18 mouse cellular contexts compared by ENCODE assay signal in genomic region chr5:46960749-46961148, GRCm38 (mm10).
DNase-seq lines count a peak whose midpoint lies in the region; ATAC-seq and TF ChIP-seq lines count a peak whose summit lies in the region.
"Had no signal": no experiment of that assay in that cellular context is flagged by ENCODE, and none has a peak within 500 bp of the region (broad histone marks: within the 10 kb centered on the region; RNA-seq: fewer than 3 reads in every experiment).

No protein-coding gene starts in this region.

- no peaks in the 10 kb centered on the region for H3K4me1 ChIP-seq in embryonic facial prominence, embryonic 14.5 days (ENCODE audit: control insufficient read depth, insufficient read depth, low read length)
- no peaks in the 10 kb centered on the region for H3K4me1 ChIP-seq in embryonic facial prominence, embryonic 10.5 days
- H3K4me1 ChIP-seq in midbrain, embryonic 11.5 days (ENCODE audit: control insufficient read depth, insufficient read depth, low read length) = no peaks in the 10 kb centered on the region
- H3K4me1 ChIP-seq in midbrain, embryonic 13.5 days (replicated peaks) = no peaks in the 10 kb centered on the region
- H3K4me1 ChIP-seq in thymus, adult 2 months (replicated peaks; ENCODE audit: control insufficient read depth, insufficient read depth, low read length) = no peaks in the 10 kb centered on the region
- H3K4me1 ChIP-seq: embryonic facial prominence, embryonic 12.5 days; hindbrain, embryonic 10.5 days; limb, embryonic 15.5 days; neural tube, embryonic 12.5 days had no signal

- no peak overlapping the region for H3K27ac ChIP-seq in embryonic facial prominence, embryonic 14.5 days (replicated peaks; ENCODE audit: low read depth, low read length)
- H3K27ac ChIP-seq in embryonic facial prominence, embryonic 10.5 days (replicated peaks) = no peak overlapping the region
- no peak overlapping the region for H3K27ac ChIP-seq in midbrain, embryonic 11.5 days (ENCODE audit: low read depth, low read length)
- no peak overlapping the region for H3K27ac ChIP-seq in midbrain, embryonic 13.5 days
- no peak overlapping the region for H3K27ac ChIP-seq in thymus, adult 2 months (ENCODE audit: control insufficient read depth, insufficient read depth, low read length)
- H3K27ac ChIP-seq: embryonic facial prominence, embryonic 12.5 days; heart, embryonic 15.5 days; hindbrain, embryonic 10.5 days; limb, embryonic 15.5 days; macrophage; neural tube, embryonic 12.5 days had no signal

- 66% methylated on average over 2 of the region's 2 CpGs for WGBS in embryonic facial prominence, embryonic 14.5 days
- 83% methylated on average over 2 of the region's 2 CpGs for WGBS in embryonic facial prominence, embryonic 10.5 days
- WGBS in midbrain, embryonic 11.5 days = 60% methylated on average over 2 of the region's 2 CpGs
- WGBS in midbrain, embryonic 13.5 days = 60% methylated on average over 2 of the region's 2 CpGs
- 91% methylated on average over 2 of the region's 2 CpGs for WGBS in thymus, adult 2 months

- H3K9me3 ChIP-seq in embryonic facial prominence, embryonic 14.5 days (ENCODE audit: control insufficient read depth, low read length) = no peaks in the 10 kb centered on the region
- H3K9me3 ChIP-seq in embryonic facial prominence, embryonic 10.5 days = no peaks in the 10 kb centered on the region
- H3K9me3 ChIP-seq in midbrain, embryonic 11.5 days (ENCODE audit: control insufficient read depth, low read length) = no peaks in the 10 kb centered on the region; the same call in 1 of the 2 replicates
- H3K9me3 ChIP-seq in midbrain, embryonic 13.5 days = no peaks in the 10 kb centered on the region
- H3K9me3 ChIP-seq: embryonic facial prominence, embryonic 12.5 days; heart, embryonic 15.5 days; hindbrain, embryonic 10.5 days; limb, embryonic 15.5 days; neural tube, embryonic 12.5 days had no signal

- no peak for TF ChIP-seq CTCF in thymus, adult 2 months (IDR thresholded peaks at IDR 0.05; ENCODE audit: borderline replicate concordance, control insufficient read depth, extremely low read depth, insufficient read depth, low read length, poor library complexity)

- peak; percentile 4 for DNase-seq in embryonic facial prominence, embryonic 14.5 days (ENCODE audit: low spot score)
- no peak for DNase-seq in embryonic facial prominence, embryonic 10.5 days (ENCODE audit: low spot score)
- DNase-seq in midbrain, embryonic 11.5 days (ENCODE audit: low spot score, missing footprints) = peak; percentile 75
- DNase-seq in NIH3T3 (ENCODE audit: low read depth) = peak; percentile 2
- peak; percentile 44 for DNase-seq in lung, postnatal 14 days
- DNase-seq in c-Kit-positive CD71-positive TER-119-positive erythroid progenitor cells, embryonic 14.5 days (ENCODE audit: low spot score) = no peak
- no peak for DNase-seq in thymus, adult 2 months
- DNase-seq: adrenal gland, postnatal 10 days; heart, adult 18-20 months; layer of hippocampus, adult 9-11 months; thymus, postnatal 36 days had no signal

- no peak overlapping the region for H3K4me3 ChIP-seq in embryonic facial prominence, embryonic 14.5 days (ENCODE audit: low read depth, low read length)
- no peak overlapping the region for H3K4me3 ChIP-seq in embryonic facial prominence, embryonic 10.5 days
- no peak overlapping the region for H3K4me3 ChIP-seq in midbrain, embryonic 11.5 days (ENCODE audit: low read depth, low read length)
- H3K4me3 ChIP-seq in midbrain, embryonic 13.5 days (replicated peaks) = no peak overlapping the region
- H3K4me3 ChIP-seq in thymus, adult 2 months (ENCODE audit: control insufficient read depth, insufficient read depth, low read length) = no peak overlapping the region
- H3K4me3 ChIP-seq: embryonic facial prominence, embryonic 12.5 days; heart, embryonic 15.5 days; hindbrain, embryonic 10.5 days; limb, embryonic 15.5 days; neural tube, embryonic 12.5 days had no signal

- no peaks in the 10 kb centered on the region for H3K36me3 ChIP-seq in embryonic facial prominence, embryonic 14.5 days (ENCODE audit: control insufficient read depth, insufficient read depth, low read length)
- H3K36me3 ChIP-seq in embryonic facial prominence, embryonic 10.5 days (replicated peaks) = no peaks in the 10 kb centered on the region
- no peaks in the 10 kb centered on the region for H3K36me3 ChIP-seq in midbrain, embryonic 11.5 days (ENCODE audit: control insufficient read depth, insufficient read depth, low read length)
- no peaks in the 10 kb centered on the region for H3K36me3 ChIP-seq in midbrain, embryonic 13.5 days
- no peaks in the 10 kb centered on the region for H3K36me3 ChIP-seq in thymus, adult 2 months (ENCODE audit: control insufficient read depth, insufficient read depth, low read length)
- H3K36me3 ChIP-seq: embryonic facial prominence, embryonic 12.5 days; heart, embryonic 15.5 days; hindbrain, embryonic 10.5 days; limb, embryonic 15.5 days; neural tube, embryonic 12.5 days had no signal

- no peak overlapping the region for H3K9ac ChIP-seq in embryonic facial prominence, embryonic 14.5 days (ENCODE audit: low read depth, low read length)
- H3K9ac ChIP-seq in midbrain, embryonic 11.5 days (ENCODE audit: low read length) = no peak overlapping the region
- no peak overlapping the region for H3K9ac ChIP-seq in midbrain, embryonic 13.5 days (replicated peaks)
- H3K9ac ChIP-seq: embryonic facial prominence, embryonic 12.5 days; heart, embryonic 15.5 days; limb, embryonic 15.5 days; neural tube, embryonic 12.5 days had no signal

- H3K4me2 ChIP-seq in embryonic facial prominence, embryonic 14.5 days (ENCODE audit: low read depth, low read length) = no peak overlapping the region
- no peak overlapping the region for H3K4me2 ChIP-seq in midbrain, embryonic 11.5 days
- no peak overlapping the region for H3K4me2 ChIP-seq in midbrain, embryonic 13.5 days (replicated peaks)
- H3K4me2 ChIP-seq: embryonic facial prominence, embryonic 12.5 days; heart, embryonic 15.5 days; limb, embryonic 15.5 days; neural tube, embryonic 12.5 days had no signal

- TF ChIP-seq POLR2A in thymus, adult 2 months (IDR thresholded peaks at IDR 0.05; ENCODE audit: control insufficient read depth, extremely low read depth, insufficient read depth, low read length, poor library complexity) = no peak

- no peaks in the 10 kb centered on the region for H3K27me3 ChIP-seq in embryonic facial prominence, embryonic 14.5 days (replicated peaks; ENCODE audit: control insufficient read depth, insufficient read depth, low read length)
- no peaks in the 10 kb centered on the region for H3K27me3 ChIP-seq in embryonic facial prominence, embryonic 10.5 days (replicated peaks; ENCODE audit: low read depth, poor library complexity, severe bottlenecking)
- no peaks in the 10 kb centered on the region for H3K27me3 ChIP-seq in midbrain, embryonic 11.5 days (ENCODE audit: control insufficient read depth, insufficient read depth, low read length)
- no peaks in the 10 kb centered on the region for H3K27me3 ChIP-seq in midbrain, embryonic 13.5 days
- H3K27me3 ChIP-seq in thymus, adult 2 months (ENCODE audit: control insufficient read depth, insufficient read depth, low read length) = no peaks in the 10 kb centered on the region
- H3K27me3 ChIP-seq: embryonic facial prominence, embryonic 12.5 days; heart, embryonic 15.5 days; limb, embryonic 15.5 days; neural tube, embryonic 12.5 days had no signal

- ATAC-seq in embryonic facial prominence, embryonic 14.5 days (ENCODE audit: low read depth) = peak; percentile 33; the same call in 1 of the 2 replicates
- ATAC-seq in midbrain, embryonic 11.5 days (ENCODE audit: low FRiP score) = peak; percentile 44; the same call in 1 of the 2 replicates
- ATAC-seq in midbrain, embryonic 13.5 days = no peak

Comparison
In these comparisons a context has a peak if more than half of its experiments do, and no peak if none do; other contexts are left out.
1. DNase-seq: peak in embryonic facial prominence, embryonic 14.5 days (single experiment), midbrain, embryonic 11.5 days (single experiment), NIH3T3 (single experiment) and lung, postnatal 14 days (single experiment); none in embryonic facial prominence, embryonic 10.5 days (single experiment), c-Kit-positive CD71-positive TER-119-positive erythroid progenitor cells, embryonic 14.5 days (single experiment) and thymus, adult 2 months (single experiment).